Mouse (Mus musculus): ENCODE measurements around the gene Stk16.

DNA sequence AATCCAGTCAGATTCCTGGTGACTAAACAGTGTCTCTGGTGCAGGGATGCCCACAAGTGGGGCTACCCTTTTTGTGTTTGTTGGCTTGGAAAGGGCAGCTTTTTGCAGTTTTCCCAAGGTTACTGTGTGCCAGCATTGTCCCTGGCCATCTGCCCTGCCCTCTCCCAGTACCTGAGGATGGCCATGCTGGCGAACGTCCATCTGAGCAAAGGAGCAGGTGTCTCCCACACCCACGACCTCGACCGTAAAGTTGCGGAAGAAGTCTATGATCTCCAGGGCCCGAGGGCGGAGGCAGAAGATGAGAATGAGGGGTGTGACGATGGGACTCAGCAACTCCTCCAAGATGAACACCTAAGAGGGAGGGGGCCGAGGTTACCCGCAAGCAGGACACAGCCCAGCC, 25.1 kb upstream of the Stk16 start:
- TF ChIP-seq POLR2A (IDR thresholded peaks at IDR 0.05; ENCODE audit: low read depth, low read length) (no peak), EP300 (IDR thresholded peaks at IDR 0.05; ENCODE audit: low read length) (no peak), CTCF (conservative IDR thresholded peaks at IDR 0.05 in 1 of 2, IDR thresholded peaks at IDR 0.05 in 1 of 2; ENCODE audit: low read depth in 2 of 2, low read length in 2 of 2) (no peak), KAT2A (IDR thresholded peaks at IDR 0.05; ENCODE audit: insufficient replicate concordance, low read length) (no peak), MAX (IDR thresholded peaks at IDR 0.05; ENCODE audit: low read length) (no peak), JUND (conservative IDR thresholded peaks at IDR 0.05; ENCODE audit: low read depth, low read length) (no peak), TBP (conservative IDR thresholded peaks at IDR 0.05; ENCODE audit: low read depth, low read length) (no peak)
